Mouse (Mus musculus) cerebellum, adult 2 months (tissue): ENCODE measurements around the gene Agpat3. TPM values are rescaled to one million over a fixed set of nuclear protein-coding genes. Genes with fewer than 3 reads are reported as not detected.
A peak's percentile ranks its signal among the peaks of the same experiment; 100 is the strongest.

Experiments used
- DNase-seq, 2 experiments: peaks; one replicate each; pipeline ENCODE4 v3.0.0; 2021
- H3K27ac ChIP-seq: fragments of 200-500 bp; 2 replicates; pipeline ENCODE4 v1.5.1; 2012; ENCODE audit warnings: low read length, control low read depth, inconsistent platforms; ENCODE audit not compliant: insufficient read depth
- H3K27me3 ChIP-seq: fragments of 200-500 bp; 2 replicates; pipeline ENCODE4 v1.6.1; 2012; ENCODE audit warnings: inconsistent platforms, mild to moderate bottlenecking, low read length, moderate library complexity; ENCODE audit not compliant: control insufficient read depth, insufficient read depth
- H3K4me1 ChIP-seq: fragments of 200-500 bp; 2 replicates; pipeline ENCODE4 v1.6.1; 2011; ENCODE audit warnings: low read length; ENCODE audit not compliant: control insufficient read depth, insufficient read depth
- H3K4me3 ChIP-seq: fragments of 200-500 bp; replicated peaks from 2 replicates; pipeline ENCODE3; 2011; ENCODE audit warnings: mild to moderate bottlenecking, low read depth, low read length, control low read depth; ENCODE audit not compliant: insufficient read depth
- CTCF ChIP-seq: fragments of 200-500 bp; IDR thresholded peaks from 2 replicates; pipeline ENCODE4 v1.5.1; 2011; ENCODE audit warnings: low read depth, mild to moderate bottlenecking, control low read depth, low read length, moderate library complexity, borderline replicate concordance; ENCODE audit not compliant: insufficient read depth
- POLR2A ChIP-seq: fragments of 200-500 bp; IDR thresholded peaks from 2 replicates; pipeline ENCODE4 v1.6.1; 2011; ENCODE audit warnings: low read length, control low read depth, borderline replicate concordance; ENCODE audit not compliant: insufficient read depth
- WGBS: fragments of 180-500 bp; shearing (Covaris S2); methylation state at CpG from one replicate; pipeline ENCODE4 v1.1.7; 2018; 5-methylcytosine and 5-hydroxymethylcytosine counted together
- polyA plus RNA-seq: library from polyadenylated mRNA; depleted of rRNA; stranded (reverse); fragments of >200 nt; gene quantifications from 2 replicates; pipeline ENCODE4 v1.2.3, GENCODE M21; 2012

The Agpat3 gene
- polyA plus RNA-seq, 1 experiment = 256 TPM

DNA sequence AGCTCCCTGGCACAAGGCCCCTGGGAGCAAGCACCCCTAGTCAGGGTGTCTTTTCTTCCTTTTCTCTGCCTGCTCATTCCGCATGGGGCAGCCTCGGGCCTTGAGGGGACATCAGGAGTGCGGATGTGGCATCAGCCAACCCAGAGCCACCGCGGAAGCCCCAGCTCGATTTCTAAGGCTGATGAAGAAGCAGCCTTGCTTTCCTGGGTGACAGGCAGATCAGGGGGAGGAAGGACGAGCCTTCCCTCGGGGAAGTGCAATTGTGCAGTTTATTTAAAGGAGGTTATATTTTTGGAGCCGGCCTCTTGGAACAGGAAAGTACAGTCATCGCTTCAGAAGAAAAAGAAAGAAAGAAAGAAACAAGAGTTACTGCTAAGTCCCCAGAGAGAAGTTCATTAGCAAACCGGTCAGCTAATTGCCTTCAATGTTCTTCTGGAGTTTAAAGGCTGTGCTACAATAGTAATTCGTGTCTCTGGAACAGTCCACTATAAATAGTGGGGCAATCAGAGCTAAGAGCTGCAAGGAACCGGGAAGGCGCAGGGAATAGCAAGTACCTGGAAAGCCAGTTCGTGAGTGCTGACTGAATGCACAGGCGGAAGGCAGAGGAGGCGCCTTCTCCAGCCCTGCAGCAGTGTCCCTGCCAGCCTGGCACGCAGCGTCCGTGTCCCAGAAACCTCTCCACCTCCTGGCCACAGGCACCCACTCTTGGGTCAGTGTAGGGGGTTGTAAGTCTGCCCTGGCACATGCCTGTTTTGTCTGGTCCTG lies 36.1 kb upstream of the Agpat3 start:
- H3K4me1 ChIP-seq = 0 out of 2 replicates have a peak, but pooled peaks cover 4% of the 10 kb centered on the region
- H3K27me3 ChIP-seq = no peaks in the 10 kb centered on the region
- 65% methylated on average over 20 of the region's 20 CpGs for WGBS
- no peak overlapping the region for H3K4me3 ChIP-seq
- TF ChIP-seq CTCF (no peak), POLR2A (no peak)
- peak in 1 of 2 experiments; percentile 35 for DNase-seq
- no peak overlapping the region for H3K27ac ChIP-seq

DNA sequence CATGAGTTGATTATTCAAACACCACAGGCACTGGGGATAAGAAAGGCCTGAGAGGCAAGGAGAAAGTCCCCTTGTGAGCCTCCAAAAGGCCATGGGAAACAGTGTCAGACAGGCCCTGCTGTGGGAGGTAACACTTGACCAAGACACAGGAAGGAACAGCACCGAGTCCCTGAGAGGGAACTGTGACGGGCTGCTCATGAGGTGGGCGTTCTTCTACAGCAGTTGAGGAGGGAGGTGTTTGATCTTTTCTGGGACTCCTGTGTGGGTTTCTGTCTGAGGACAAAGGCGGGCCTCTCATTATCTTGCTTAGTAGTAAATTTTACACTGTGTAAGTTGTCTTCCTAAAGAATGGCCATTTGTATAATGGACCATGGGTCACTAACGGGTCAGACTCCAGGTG lies 33.2 kb upstream of the Agpat3 start:
- H3K4me3 ChIP-seq = no peak overlapping the region
- WGBS = 82% methylated on average over 5 of the region's 5 CpGs
- no peaks in the 10 kb centered on the region for H3K27me3 ChIP-seq
- H3K4me1 ChIP-seq = 0 out of 2 replicates have a peak, but pooled peaks cover 4% of the 10 kb centered on the region
- H3K27ac ChIP-seq = no peak overlapping the region
- DNase-seq = no peak
- TF ChIP-seq CTCF = no peak
- TF ChIP-seq POLR2A = no peak

GRCm38 (mm10) chr10:78383567-78383966 lies 31.3 kb upstream of the Agpat3 start:
- no peaks in the 10 kb centered on the region for H3K27me3 ChIP-seq
- DNase-seq = no peak
- 78% methylated on average over 3 of the region's 3 CpGs for WGBS
- no peak overlapping the region for H3K4me3 ChIP-seq
- no peak overlapping the region for H3K27ac ChIP-seq
- no peaks in the 10 kb centered on the region for H3K4me1 ChIP-seq
- TF ChIP-seq CTCF (no peak), POLR2A (no peak)

DNA sequence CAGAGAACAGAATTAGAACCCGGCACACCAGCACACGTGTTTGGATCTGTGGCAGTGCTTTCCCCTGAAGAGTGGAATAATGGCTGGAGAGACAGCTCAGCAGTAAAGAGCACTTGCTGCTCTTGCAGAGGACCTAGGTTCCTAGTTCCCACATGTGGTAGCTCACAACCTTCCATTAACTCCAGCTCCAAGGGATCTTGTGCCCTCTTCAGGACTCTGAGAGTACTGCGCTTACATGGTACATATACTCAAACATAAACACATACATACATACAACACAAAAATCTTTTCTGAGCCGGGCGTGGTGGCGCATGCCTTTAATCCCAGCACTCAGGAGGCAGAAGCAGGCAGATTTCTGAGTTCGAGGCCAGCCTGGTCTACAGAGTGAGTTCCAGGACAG lies 26.2 kb upstream of the Agpat3 start:
- WGBS = 93% methylated on average over 7 of the region's 7 CpGs
- TF ChIP-seq POLR2A (no peak), CTCF (no peak)
- no peaks in the 10 kb centered on the region; the same call in 1 of the 2 replicates for H3K27me3 ChIP-seq
- no peak for DNase-seq
- no peak overlapping the region for H3K27ac ChIP-seq
- no peak overlapping the region for H3K4me3 ChIP-seq
- H3K4me1 ChIP-seq = no peaks in the 10 kb centered on the region

DNA sequence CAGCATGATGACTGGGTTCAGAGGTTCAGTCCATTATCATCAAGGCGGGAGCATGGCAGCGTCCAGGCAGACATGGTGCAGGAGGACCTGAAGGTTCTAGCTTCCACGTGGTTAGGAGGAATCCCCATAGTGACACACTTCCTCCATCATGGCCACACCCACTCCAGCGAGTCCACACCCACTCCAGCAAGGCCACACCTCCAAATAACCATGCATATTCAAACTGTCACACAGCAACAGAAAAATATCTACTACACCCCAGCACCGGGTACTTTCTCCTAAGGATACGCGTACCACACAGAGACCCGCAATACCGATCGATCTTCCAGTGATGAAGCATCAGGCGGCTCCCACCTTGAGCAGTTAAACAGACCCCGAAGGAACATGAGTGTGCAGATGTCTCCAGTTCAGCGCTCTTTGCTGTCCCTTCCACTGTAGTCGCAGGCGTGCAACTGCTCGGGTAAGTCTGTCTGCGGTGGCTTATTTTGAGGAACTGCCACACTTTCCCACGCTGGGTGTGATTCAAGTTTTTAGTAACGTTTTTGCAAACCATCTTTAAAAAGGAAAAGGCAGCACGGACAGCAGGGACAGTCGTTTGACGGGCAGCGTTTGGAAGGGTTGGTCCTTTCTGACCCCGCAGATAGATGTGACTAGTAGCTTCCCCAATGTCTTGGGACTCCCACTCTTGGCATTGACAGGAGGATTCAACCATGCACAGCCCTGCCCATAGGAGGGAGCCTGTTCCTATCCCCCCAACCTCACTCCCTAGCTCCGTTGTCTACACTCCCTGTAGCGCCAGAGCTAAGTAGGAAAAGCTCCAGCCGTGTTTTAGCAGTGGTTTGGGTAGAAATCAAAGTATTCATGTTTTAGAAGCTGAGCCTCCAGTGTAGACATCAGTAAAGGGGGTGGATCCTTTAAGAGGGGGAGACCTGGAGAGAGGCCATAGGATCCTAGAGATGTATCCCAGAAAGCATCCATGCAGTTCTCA lies 20.7 kb upstream of the Agpat3 start:
- H3K4me1 ChIP-seq = no peaks in the 10 kb centered on the region; the same call in 1 of the 2 replicates
- 73% methylated on average over 27 of the region's 27 CpGs for WGBS
- no peak for DNase-seq
- no peak overlapping the region for H3K4me3 ChIP-seq
- no peak for TF ChIP-seq CTCF
- TF ChIP-seq POLR2A = no peak
- H3K27me3 ChIP-seq = no peaks in the 10 kb centered on the region
- H3K27ac ChIP-seq = no peak overlapping the region

DNA sequence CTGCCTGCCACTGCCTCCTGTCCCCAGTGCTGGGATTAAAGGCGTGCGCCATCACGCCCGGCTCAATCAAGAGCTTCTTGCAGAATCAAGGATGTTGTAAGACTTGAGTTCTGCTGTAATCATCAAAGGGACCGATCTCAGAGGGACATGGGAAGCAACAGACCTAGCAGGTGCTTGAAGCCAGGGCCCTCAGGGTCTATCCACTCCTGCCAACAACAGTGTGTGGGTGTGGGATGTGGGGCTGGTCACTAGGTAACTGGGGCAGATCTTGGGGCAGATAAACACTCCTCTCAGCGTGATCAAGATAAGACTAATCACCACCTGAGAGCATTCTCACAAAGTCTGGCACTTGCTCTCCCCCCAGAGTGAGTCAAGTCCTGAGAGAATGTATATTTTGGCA lies 19.5 kb upstream of the Agpat3 start:
- no peaks in the 10 kb centered on the region for H3K27me3 ChIP-seq
- H3K27ac ChIP-seq = no peak overlapping the region
- 83% methylated on average over 6 of the region's 6 CpGs for WGBS
- H3K4me3 ChIP-seq = no peak overlapping the region
- no peaks in the 10 kb centered on the region; the same call in 1 of the 2 replicates for H3K4me1 ChIP-seq
- TF ChIP-seq POLR2A (no peak), CTCF (no peak)
- no peak for DNase-seq

DNA sequence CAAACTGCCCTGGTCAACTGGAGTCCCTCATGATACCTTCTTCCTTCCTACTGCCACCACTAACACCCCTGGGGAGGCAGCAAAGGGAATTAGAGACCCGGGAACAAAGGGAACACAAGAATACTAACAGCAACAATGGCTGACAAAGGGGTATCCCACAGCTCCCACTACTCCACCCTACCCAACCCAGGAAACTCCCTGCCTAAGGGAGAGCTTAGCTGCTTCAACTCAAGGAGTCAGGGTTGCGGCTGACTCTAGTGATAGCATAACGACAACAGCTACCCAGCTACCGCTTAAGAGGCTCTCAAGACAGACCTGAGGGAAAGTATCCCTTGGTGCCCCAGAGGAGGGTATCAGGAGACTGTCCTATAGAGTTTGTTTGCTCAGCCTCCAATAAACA lies 15.3 kb upstream of the Agpat3 start:
- no peaks in the 10 kb centered on the region for H3K27me3 ChIP-seq
- TF ChIP-seq CTCF = no peak
- H3K27ac ChIP-seq = no peak overlapping the region
- WGBS = 80% methylated on average over 4 of the region's 4 CpGs
- DNase-seq = no peak
- H3K4me3 ChIP-seq = no peak overlapping the region
- H3K4me1 ChIP-seq = peaks cover under 1% of the 10 kb centered on the region

GRCm38 (mm10) chr10:78366851-78367312 lies 14.6 kb upstream of the Agpat3 start:
- no peak for DNase-seq
- Histone ChIP-seq H3K4me3 (no peak overlapping the region), H3K27ac (no peak overlapping the region), H3K4me1 (peaks cover 7% of the 10 kb centered on the region), H3K27me3 (no peaks in the 10 kb centered on the region)
- WGBS = 89% methylated on average over 9 of the region's 9 CpGs
- TF ChIP-seq CTCF (no peak), POLR2A (no peak)
